Mouse (Mus musculus) MEL (cell line): ENCODE measurements at regions not wholly inside any gene's neighbourhood (a gene's known extent, or its start where the extent isn't known, plus 50 kb on each side); places are given as distances from the start of the nearest gene placed in this dataset.

Source experiments
- KAT2A ChIP-seq: conservative IDR thresholded peaks from 2 replicates; pipeline ENCODE4 v1.6.1; 2012; ENCODE audit warnings: low read depth, low read length, improper control_type of control experiment, inconsistent platforms
- MYB ChIP-seq: IDR thresholded peaks from 2 replicates; pipeline ENCODE4 v1.6.1; 2011; ENCODE audit warnings: mild to moderate bottlenecking, low read depth, low read length, improper control_type of control experiment
- POLR2A ChIP-seq, 2 experiments: IDR thresholded peaks; 2 replicates each; pipeline ENCODE4 v1.6.1; 2011 to 2012; ENCODE audit warnings: low read length in 2 of 2, mild to moderate bottlenecking in 2 of 2, control low read depth in 1 of 2, improper control_type of control experiment in 1 of 2, low read depth in 1 of 2, moderate library complexity in 1 of 2; ENCODE audit not compliant: control insufficient read depth in 1 of 2, insufficient read depth in 1 of 2, poor library complexity in 1 of 2
- UBTF ChIP-seq: IDR thresholded peaks from 2 replicates; pipeline ENCODE4 v1.6.1; 2012; ENCODE audit warnings: low read depth, mild to moderate bottlenecking, inconsistent platforms, low read length, improper control_type of control experiment, moderate library complexity, borderline replicate concordance; ENCODE audit not compliant: insufficient read depth

DNA sequence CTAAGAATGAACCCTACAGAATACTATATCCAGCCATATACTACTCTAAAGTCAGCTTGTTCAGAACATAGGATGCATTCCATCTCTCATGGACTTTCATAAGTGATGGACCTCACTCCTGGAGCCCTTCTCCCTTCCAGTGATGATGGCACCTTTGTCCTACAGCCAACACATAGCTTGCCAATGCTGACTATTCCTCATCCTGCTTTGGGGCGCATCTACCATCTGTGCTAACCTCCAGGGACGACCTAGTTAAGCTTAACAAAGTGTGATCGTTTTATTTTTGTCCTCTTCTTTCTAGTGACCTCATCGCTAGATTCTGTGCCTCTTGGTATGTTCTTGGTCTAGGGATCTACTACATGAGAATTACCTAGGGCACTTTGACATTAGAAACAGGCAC lies 87.0 kb upstream of the Sphkap start:
- TF ChIP-seq UBTF: no peak
- no peak for TF ChIP-seq POLR2A (IDR thresholded peaks at IDR 0.05; ENCODE audit: control insufficient read depth in 1 of 2, insufficient read depth in 1 of 2, low read depth in 1 of 2, low read length in 2 of 2, poor library complexity in 1 of 2)
- no peak for TF ChIP-seq MYB
- TF ChIP-seq KAT2A: no peak
